ENCODE assay signal across 8 mouse cellular contexts in the genomic region with DNA sequence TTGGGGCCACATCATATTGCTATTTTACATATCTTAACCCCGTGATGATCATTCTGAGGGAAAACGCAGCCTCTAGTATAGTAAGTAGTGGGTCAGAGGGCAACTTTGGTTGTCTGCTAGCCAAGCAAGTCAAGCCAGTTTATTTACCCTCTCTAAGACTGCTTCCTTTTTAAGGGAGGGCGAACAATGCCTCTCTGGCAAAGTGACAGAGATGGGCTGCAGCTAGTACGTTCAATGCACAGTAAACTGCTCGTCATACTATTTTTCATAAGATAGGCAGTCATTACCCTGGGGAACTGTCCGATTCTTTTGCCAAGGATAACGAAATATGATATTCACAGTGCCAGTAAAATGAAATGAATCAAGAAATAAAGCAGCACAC. TPM values are rescaled to one million over a fixed set of nuclear protein-coding genes. Genes with fewer than 3 reads are reported as not detected.
DNase-seq lines count a peak whose midpoint lies in the region; ATAC-seq and TF ChIP-seq lines count a peak whose summit lies in the region.

No protein-coding gene starts in this region.

- H3K4me1 ChIP-seq in liver, adult 2 months (ENCODE audit: control insufficient read depth, insufficient read depth, low read length) = peaks cover 24% of the 10 kb centered on the region
- H3K4me1 ChIP-seq in heart, embryonic 15.5 days (replicated peaks) = peaks cover 49% of the 10 kb centered on the region
- peaks cover 26% of the 10 kb centered on the region for H3K4me1 ChIP-seq in midbrain, embryonic 12.5 days

- peak overlapping the region; percentile 71 for H3K9ac ChIP-seq in liver, adult 2 months (ENCODE audit: low read depth, low read length)
- peak overlapping the region; percentile 95 for H3K9ac ChIP-seq in heart, embryonic 15.5 days
- peak overlapping the region; percentile 79; the same call in 1 of the 2 replicates for H3K9ac ChIP-seq in midbrain, embryonic 12.5 days (replicated peaks)

- DNase-seq in liver, adult 2 months (ENCODE audit: extremely low read depth, low read depth, low spot score) = peak; percentile 69
- no peak for DNase-seq in liver
- peak; percentile 40 to 42 for DNase-seq in cerebellum, postnatal 10 days
- peak; percentile 62 to 64 for DNase-seq in kidney, postnatal 25 days
- no peak for DNase-seq in right cerebral cortex, postnatal 25 days

- peaks cover 12% of the 10 kb centered on the region for H3K79me2 ChIP-seq in liver, adult 2 months (ENCODE audit: control insufficient read depth, insufficient read depth, low read length)

- no peaks in the 10 kb centered on the region for H3K27me3 ChIP-seq in liver, adult 2 months (ENCODE audit: control insufficient read depth, insufficient read depth, low read length)
- H3K27me3 ChIP-seq in heart, embryonic 15.5 days = no peaks in the 10 kb centered on the region
- H3K27me3 ChIP-seq in midbrain, embryonic 12.5 days = no peaks in the 10 kb centered on the region

- H3K9me3 ChIP-seq in heart, embryonic 15.5 days (replicated peaks) = no peaks in the 10 kb centered on the region
- no peaks in the 10 kb centered on the region for H3K9me3 ChIP-seq in midbrain, embryonic 12.5 days

- peak overlapping the region; percentile 67 for H3K4me2 ChIP-seq in heart, embryonic 15.5 days
- peak overlapping the region; percentile 62 for H3K4me2 ChIP-seq in midbrain, embryonic 12.5 days (replicated peaks)

- H3K36me3 ChIP-seq in liver, adult 2 months (ENCODE audit: control insufficient read depth, insufficient read depth, low read length) = no peaks in the 10 kb centered on the region
- H3K36me3 ChIP-seq in heart, embryonic 15.5 days = no peaks in the 10 kb centered on the region
- H3K36me3 ChIP-seq in midbrain, embryonic 12.5 days = no peaks in the 10 kb centered on the region

- peak overlapping the region; percentile 62 for H3K4me3 ChIP-seq in liver, adult 2 months (ENCODE audit: insufficient read depth, low read depth, low read length)
- H3K4me3 ChIP-seq in heart, embryonic 15.5 days = peak overlapping the region; percentile 66
- peak overlapping the region; percentile 67 for H3K4me3 ChIP-seq in midbrain, embryonic 12.5 days

- no peak for TF ChIP-seq CTCF in liver, adult 2 months (IDR thresholded peaks at IDR 0.05; ENCODE audit: low read depth, low read length)

- peak overlapping the region; percentile 82 for H3K27ac ChIP-seq in liver, adult 2 months (replicated peaks; ENCODE audit: insufficient read depth, low read depth, low read length)
- H3K27ac ChIP-seq in heart, embryonic 15.5 days = peak overlapping the region; percentile 100
- H3K27ac ChIP-seq in midbrain, embryonic 12.5 days (replicated peaks) = peak overlapping the region; percentile 99

- TF ChIP-seq POLR2A in liver, adult 2 months (IDR thresholded peaks at IDR 0.05; ENCODE audit: extremely low read depth, insufficient read depth, low read length) = no peak

- ATAC-seq in heart, embryonic 15.5 days (replicated peaks; ENCODE audit: insufficient number of reproducible peaks, insufficient read depth, low FRiP score, low read depth) = no peak
- ATAC-seq in midbrain, embryonic 12.5 days (ENCODE audit: low FRiP score, low read depth) = no peak
- no peak for ATAC-seq in erythroid progenitor cell, adult 5-6 weeks (replicated peaks; ENCODE audit: low FRiP score, poor library complexity, severe bottlenecking)

- WGBS in liver, adult 2 months = under 1% methylated on average over 7 of the region's 7 CpGs
- 11% methylated on average over 7 of the region's 7 CpGs for WGBS in heart, embryonic 15.5 days
- 31% methylated on average over 7 of the region's 7 CpGs for WGBS in midbrain, embryonic 12.5 days

RNA-seq across cellular contexts. Expression of gene Sh3glb1, which starts 1.4 kb away (rescaled TPM):
- 28.2 and 31.8 TPM in 2 replicates for total RNA-seq in liver, adult 2 months (2014; rRNA removed)
- polyA plus RNA-seq in liver, adult 2 months (2012; rRNA removed) = 7.7 and 8.0 TPM in 2 replicates
- polyA plus RNA-seq in heart, embryonic 15.5 days (2015; fragmentation: Nextera tagmentation; extraction: Ambion mirVana) = 133 and 152 TPM in 2 replicates
- 94.2 and 98.4 TPM in 2 replicates for polyA plus RNA-seq in midbrain, embryonic 12.5 days (2016; fragmentation: Nextera tagmentation; extraction: Ambion mirVana)
- total RNA-seq in erythroid progenitor cell, adult 5-6 weeks (2015; ENCODE audit: low replicate concordance) = 181 and 202 TPM in 2 replicates
- total RNA-seq in erythroid progenitor cell, adult 5-6 weeks (2017; ENCODE audit: low replicate concordance) = 166 and 182 TPM in 2 replicates

RNA-seq across cellular contexts. Expression of gene Clca3a1, which starts 42.1 kb away (rescaled TPM):
- total RNA-seq in liver, adult 2 months (2014; rRNA removed) = 5.0 and 6.2 TPM in 2 replicates
- 1.8 and 2.6 TPM in 2 replicates for polyA plus RNA-seq in liver, adult 2 months (2012; rRNA removed)
- polyA plus RNA-seq in heart, embryonic 15.5 days (2015; fragmentation: Nextera tagmentation; extraction: Ambion mirVana) = 17.3 and 19.6 TPM in 2 replicates
- polyA plus RNA-seq in midbrain, embryonic 12.5 days (2016; fragmentation: Nextera tagmentation; extraction: Ambion mirVana) = 0.09 TPM in 1 of 2 replicates, not detected in the other
- total RNA-seq in erythroid progenitor cell, adult 5-6 weeks (2015; ENCODE audit: low replicate concordance) = 9.2 and 20.5 TPM in 2 replicates
- 12.5 and 17.9 TPM in 2 replicates for total RNA-seq in erythroid progenitor cell, adult 5-6 weeks (2017; ENCODE audit: low replicate concordance)

Comparison
In these comparisons a context has a peak if more than half of its experiments do, and no peak if none do; other contexts are left out.
1. DNase-seq: peak in liver, adult 2 months (single experiment), cerebellum, postnatal 10 days (2 of 2) and kidney, postnatal 25 days (2 of 2); none in liver (single experiment) and right cerebral cortex, postnatal 25 days (single experiment).
2. RNA of gene Sh3glb1, which starts 1.4 kb away (polyA plus RNA-seq): 133 to 152 TPM in heart, embryonic 15.5 days and 94.2 to 98.4 TPM in midbrain, embryonic 12.5 days; 7.7 to 8.0 TPM in liver, adult 2 months; every median in the first group is over 10 times any median in the second.
3. Peak in every context shown above with its lines, with median percentiles within 50 percentile points of each other: H3K27ac ChIP-seq, H3K4me3 ChIP-seq and H3K9ac ChIP-seq.